Mouse (Mus musculus) induced T-regulatory cell, adult 2 months (primary cell): ENCODE measurements around the gene Vmn2r65.

Source experiments
- DNase-seq: peaks from one replicate; pipeline ENCODE4 v3.0.0-alpha.2; 2012; ENCODE audit warnings: low read depth

Gene Vmn2r65

DNA sequence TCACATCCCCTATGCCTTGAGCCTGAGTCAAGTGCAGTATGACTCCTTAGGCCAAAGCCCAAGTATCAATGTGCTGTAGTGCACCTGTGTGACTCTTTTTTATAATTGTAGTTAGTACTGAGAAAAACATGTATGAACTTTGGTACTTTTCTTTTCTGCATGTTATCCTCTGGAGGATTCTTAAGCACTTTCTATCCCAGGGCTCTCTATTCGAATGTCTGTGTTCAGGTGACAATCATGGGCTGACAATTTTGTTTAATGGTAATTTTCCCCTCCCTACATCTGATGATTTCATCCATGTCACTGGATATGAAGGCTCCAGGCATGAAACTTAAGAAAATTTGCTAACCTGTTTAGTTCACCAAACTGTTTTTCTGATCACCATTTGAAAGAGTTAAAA, at the start of gene Vmn2r65:
TSS of gene Vmn2r65 (minus strand) at position 101 of the 400 bp plus-strand sequence.
- no peak for DNase-seq

DNA sequence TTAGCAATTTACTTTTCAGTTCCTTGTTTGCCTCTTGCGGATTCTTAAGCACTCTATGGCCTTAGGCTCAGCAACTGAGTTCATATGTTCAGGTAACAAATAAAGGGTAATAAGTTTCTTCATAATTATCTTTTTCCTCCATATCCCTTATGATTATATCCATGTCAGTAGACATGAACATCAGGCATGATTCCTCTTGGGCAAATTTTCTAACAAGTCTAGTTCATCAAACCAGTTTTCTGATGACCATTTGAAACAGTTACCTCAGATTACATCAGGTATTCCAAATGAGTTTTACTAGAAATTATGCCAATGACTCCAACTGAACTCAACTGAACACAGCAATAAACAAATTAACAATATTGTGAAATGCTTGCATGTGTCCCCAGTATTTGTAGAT, 48.3 kb upstream of the Vmn2r65 start, which contains the start of gene Vmn2r66:
TSS of gene Vmn2r66 (minus strand) at position 101 of the 400 bp plus-strand sequence.
- no peak for DNase-seq

DNA sequence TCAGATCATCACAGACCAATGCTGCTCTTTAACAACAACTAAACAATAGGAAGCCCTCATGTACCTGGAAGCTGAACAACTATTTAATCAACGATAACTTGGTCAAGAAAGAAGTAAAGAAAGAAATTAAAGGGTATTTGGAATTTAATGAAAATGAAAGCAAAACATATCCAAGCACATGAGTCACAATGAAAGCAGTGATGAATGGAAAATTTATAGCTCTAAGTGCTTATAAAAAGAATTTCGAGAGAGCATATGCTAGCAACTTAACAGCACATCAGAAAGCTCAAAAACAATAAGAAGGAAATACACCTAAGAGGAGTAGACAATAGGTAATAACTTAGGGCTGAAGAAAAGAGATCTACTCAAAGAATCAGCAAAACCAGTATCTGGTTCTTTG, 32.8 kb upstream of the Vmn2r65 start:
- DNase-seq = no peak
